Mouse (Mus musculus): ENCODE measurements around the gene Mt2. TPM values are rescaled to one million over a fixed set of nuclear protein-coding genes. Genes with fewer than 3 reads are reported as not detected.
A peak's percentile ranks its signal among the peaks of the same experiment; 100 is the strongest.
"Not testable (repeated sequence)": the region's sequence is repeated elsewhere in the genome, so short reads cannot be mapped to it uniquely, and the experiment has no call there.

Mt2 gene
- polyA plus RNA-seq, 1 experiment from 2014 or later, result 60.3 TPM

DNA sequence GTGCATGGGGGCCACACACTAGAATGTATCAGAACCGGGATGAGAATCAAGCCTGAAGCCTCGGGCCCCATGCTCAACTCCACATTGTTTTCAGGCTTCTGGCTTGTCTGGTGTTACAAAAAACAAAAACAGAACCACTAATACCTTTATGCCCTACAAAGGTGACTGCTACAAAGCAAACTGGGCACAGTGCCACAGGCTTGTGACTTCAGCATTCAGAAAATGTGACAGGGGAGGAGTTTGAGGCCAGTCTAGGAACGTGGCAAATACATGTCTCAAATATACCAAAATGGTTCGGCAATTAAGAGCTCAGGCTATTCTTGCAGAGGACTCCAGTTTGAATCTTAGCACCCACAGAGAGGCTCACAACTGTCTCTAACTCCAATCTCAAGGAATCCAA, 16.4 kb upstream of the Mt2 start:
- H3K27me3 ChIP-seq (replicated peaks; ENCODE audit: control insufficient read depth, insufficient read depth, low read length), result peaks cover 23% of the 10 kb centered on the region
- DNase-seq (ENCODE audit: low spot score), result no peak
- WGBS, result 63% methylated on average over 4 of the region's 4 CpGs
- H3K4me1 ChIP-seq (ENCODE audit: control insufficient read depth, insufficient read depth, low read length), result peaks cover 12% of the 10 kb centered on the region; the same call in 1 of the 2 replicates
- no peak overlapping the region for H3K4me2 ChIP-seq (ENCODE audit: low read depth, low read length)
- H3K27ac ChIP-seq (replicated peaks; ENCODE audit: low read depth, low read length), result no peak overlapping the region
- H3K36me3 ChIP-seq (ENCODE audit: control insufficient read depth, insufficient read depth, low read length), result no peaks in the 10 kb centered on the region
- H3K4me3 ChIP-seq (ENCODE audit: low read depth, low read length), result no peak overlapping the region
- no peaks in the 10 kb centered on the region for H3K9me3 ChIP-seq (ENCODE audit: control insufficient read depth, low read length)
- no peak overlapping the region for H3K9ac ChIP-seq (ENCODE audit: low read depth, low read length)
- ATAC-seq (ENCODE audit: low read depth), result no peak

DNA sequence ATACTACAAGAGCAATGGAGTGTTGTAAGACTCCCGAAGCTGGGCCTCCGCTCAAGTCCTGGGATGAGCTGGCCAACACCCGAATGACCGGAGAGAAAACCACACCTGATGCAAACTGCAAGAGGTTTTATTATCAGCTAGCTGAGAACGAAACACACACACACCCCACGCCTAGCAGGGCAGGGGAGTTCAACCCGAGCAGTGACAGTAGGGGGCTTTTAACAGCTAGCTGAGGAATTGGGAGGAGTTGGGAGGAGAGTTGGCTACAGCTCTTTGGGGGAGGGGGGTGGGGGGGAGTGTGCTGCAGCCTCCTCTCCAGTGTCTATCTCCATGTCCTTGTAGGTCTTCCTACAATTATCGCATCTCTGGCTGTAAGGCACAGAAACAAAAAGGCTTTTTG, 6.7 kb upstream of the Mt2 start:
- not testable (repeated sequence) for H3K27ac ChIP-seq (replicated peaks; ENCODE audit: low read depth, low read length); H3K4me2 ChIP-seq (ENCODE audit: low read depth, low read length); ATAC-seq (ENCODE audit: low read depth); H3K9ac ChIP-seq (ENCODE audit: low read depth, low read length); H3K4me1 ChIP-seq (ENCODE audit: control insufficient read depth, insufficient read depth, low read length); H3K9me3 ChIP-seq (ENCODE audit: control insufficient read depth, low read length); H3K4me3 ChIP-seq (ENCODE audit: low read depth, low read length); H3K27me3 ChIP-seq (replicated peaks; ENCODE audit: control insufficient read depth, insufficient read depth, low read length); DNase-seq (ENCODE audit: low spot score); H3K36me3 ChIP-seq (ENCODE audit: control insufficient read depth, insufficient read depth, low read length)
- WGBS, result 75% methylated on average over 8 of the region's 8 CpGs

DNA sequence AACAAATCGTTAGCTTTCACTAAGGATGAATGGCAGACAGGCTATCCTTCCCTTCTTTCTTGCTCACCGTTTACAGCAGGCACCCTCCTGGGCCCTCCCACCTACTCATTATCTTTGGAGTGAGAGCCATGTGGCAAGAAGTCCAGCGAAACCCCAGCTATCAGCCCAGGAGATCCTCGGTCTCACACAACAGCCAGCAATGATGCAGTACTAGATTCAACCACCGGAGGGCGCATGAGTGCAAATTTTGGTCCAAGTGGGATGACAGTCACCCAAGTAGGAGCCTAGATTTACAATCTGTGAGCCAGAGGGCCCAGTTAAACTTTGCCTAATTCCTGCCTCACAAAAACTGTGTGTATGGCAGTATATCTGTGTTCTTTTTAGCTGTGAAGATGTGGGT, 5.2 kb upstream of the Mt2 start:
- Histone ChIP-seq H3K9me3 (ENCODE audit: control insufficient read depth, low read length) (no peaks in the 10 kb centered on the region), H3K27me3 (replicated peaks; ENCODE audit: control insufficient read depth, insufficient read depth, low read length) (peaks cover 19% of the 10 kb centered on the region), H3K4me3 (ENCODE audit: low read depth, low read length) (no peak overlapping the region), H3K27ac (replicated peaks; ENCODE audit: low read depth, low read length) (no peak overlapping the region), H3K4me1 (ENCODE audit: control insufficient read depth, insufficient read depth, low read length) (no peaks in the 10 kb centered on the region), H3K36me3 (ENCODE audit: control insufficient read depth, insufficient read depth, low read length) (no peaks in the 10 kb centered on the region), H3K4me2 (ENCODE audit: low read depth, low read length) (peak overlapping the region; percentile 30), H3K9ac (ENCODE audit: low read depth, low read length) (0 out of 2 replicates have a peak overlapping the region, but pooled peaks have one; percentile 38)
- DNase-seq (ENCODE audit: low spot score) (peak; percentile 73), ATAC-seq (ENCODE audit: low read depth) (peak; percentile 77; the same call in 1 of the 2 replicates)
- WGBS, result 4% methylated on average over 6 of the region's 6 CpGs

DNA sequence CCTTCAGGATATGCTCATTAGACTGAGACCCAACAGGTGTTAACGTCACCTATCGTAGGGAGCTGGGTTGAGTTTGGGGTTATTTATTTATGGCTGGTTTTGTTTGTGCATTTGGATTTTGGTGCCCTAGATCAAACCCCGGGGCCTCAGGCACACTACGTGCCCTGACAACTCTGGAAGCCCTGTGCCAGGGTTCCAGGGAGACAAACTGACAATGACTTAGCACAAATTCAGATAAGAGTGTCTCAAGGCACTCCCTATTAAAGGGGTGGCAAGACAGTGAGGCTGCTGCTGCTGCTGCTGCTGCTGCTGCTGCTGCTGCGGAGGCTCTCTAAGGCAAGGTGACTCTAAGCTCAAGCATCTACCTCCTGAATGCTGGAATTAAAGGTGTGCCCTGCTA, 2.9 kb upstream of the Mt2 start:
- Histone ChIP-seq H3K27me3 (replicated peaks; ENCODE audit: control insufficient read depth, insufficient read depth, low read length) (peaks cover 42% of the 10 kb centered on the region), H3K9ac (ENCODE audit: low read depth, low read length) (no peak overlapping the region), H3K4me3 (ENCODE audit: low read depth, low read length) (no peak overlapping the region), H3K36me3 (ENCODE audit: control insufficient read depth, insufficient read depth, low read length) (no peaks in the 10 kb centered on the region), H3K9me3 (ENCODE audit: control insufficient read depth, low read length) (no peaks in the 10 kb centered on the region), H3K4me1 (ENCODE audit: control insufficient read depth, insufficient read depth, low read length) (no peaks in the 10 kb centered on the region; the same call in 1 of the 2 replicates), H3K4me2 (ENCODE audit: low read depth, low read length) (no peak overlapping the region), H3K27ac (replicated peaks; ENCODE audit: low read depth, low read length) (no peak overlapping the region)
- WGBS, result 83% methylated on average over 5 of the region's 5 CpGs
- DNase-seq (ENCODE audit: low spot score), result no peak
- no peak for ATAC-seq (ENCODE audit: low read depth)

DNA sequence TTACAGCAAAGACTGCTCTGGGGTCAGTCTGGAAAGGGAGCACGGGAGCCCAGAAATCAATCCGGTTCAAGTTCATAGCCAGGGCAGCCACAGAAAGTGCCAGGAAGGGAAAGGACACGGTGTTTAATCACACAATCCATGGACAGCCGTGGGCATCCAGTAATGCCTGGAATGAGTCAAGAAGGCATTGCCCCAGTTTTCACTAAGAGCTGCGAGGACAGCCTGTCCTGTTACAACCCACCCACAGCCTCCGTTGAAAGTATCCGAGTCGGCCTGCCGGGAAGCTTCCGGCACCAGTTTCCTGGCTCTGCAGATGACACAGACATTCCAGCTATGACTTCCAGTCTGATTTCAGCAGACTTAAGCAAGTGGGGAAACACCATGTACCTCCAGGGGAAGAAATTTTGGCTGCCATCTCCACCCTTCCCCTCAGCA, 1.1 kb upstream of the Mt2 start:
- DNase-seq (ENCODE audit: low spot score), result no peak
- H3K9me3 ChIP-seq (ENCODE audit: control insufficient read depth, low read length), result no peaks in the 10 kb centered on the region
- H3K9ac ChIP-seq (ENCODE audit: low read depth, low read length), result no peak overlapping the region
- no peaks in the 10 kb centered on the region for H3K36me3 ChIP-seq (ENCODE audit: control insufficient read depth, insufficient read depth, low read length)
- H3K4me2 ChIP-seq (ENCODE audit: low read depth, low read length), result peak overlapping the region; percentile 91
- 32% methylated on average over 10 of the region's 10 CpGs for WGBS
- no peak overlapping the region for H3K27ac ChIP-seq (replicated peaks; ENCODE audit: low read depth, low read length)
- peaks cover 58% of the 10 kb centered on the region for H3K27me3 ChIP-seq (replicated peaks; ENCODE audit: control insufficient read depth, insufficient read depth, low read length)
- no peaks in the 10 kb centered on the region; the same call in 1 of the 2 replicates for H3K4me1 ChIP-seq (ENCODE audit: control insufficient read depth, insufficient read depth, low read length)
- ATAC-seq (ENCODE audit: low read depth), result no peak
- H3K4me3 ChIP-seq (ENCODE audit: low read depth, low read length), result peak overlapping the region; percentile 47

DNA sequence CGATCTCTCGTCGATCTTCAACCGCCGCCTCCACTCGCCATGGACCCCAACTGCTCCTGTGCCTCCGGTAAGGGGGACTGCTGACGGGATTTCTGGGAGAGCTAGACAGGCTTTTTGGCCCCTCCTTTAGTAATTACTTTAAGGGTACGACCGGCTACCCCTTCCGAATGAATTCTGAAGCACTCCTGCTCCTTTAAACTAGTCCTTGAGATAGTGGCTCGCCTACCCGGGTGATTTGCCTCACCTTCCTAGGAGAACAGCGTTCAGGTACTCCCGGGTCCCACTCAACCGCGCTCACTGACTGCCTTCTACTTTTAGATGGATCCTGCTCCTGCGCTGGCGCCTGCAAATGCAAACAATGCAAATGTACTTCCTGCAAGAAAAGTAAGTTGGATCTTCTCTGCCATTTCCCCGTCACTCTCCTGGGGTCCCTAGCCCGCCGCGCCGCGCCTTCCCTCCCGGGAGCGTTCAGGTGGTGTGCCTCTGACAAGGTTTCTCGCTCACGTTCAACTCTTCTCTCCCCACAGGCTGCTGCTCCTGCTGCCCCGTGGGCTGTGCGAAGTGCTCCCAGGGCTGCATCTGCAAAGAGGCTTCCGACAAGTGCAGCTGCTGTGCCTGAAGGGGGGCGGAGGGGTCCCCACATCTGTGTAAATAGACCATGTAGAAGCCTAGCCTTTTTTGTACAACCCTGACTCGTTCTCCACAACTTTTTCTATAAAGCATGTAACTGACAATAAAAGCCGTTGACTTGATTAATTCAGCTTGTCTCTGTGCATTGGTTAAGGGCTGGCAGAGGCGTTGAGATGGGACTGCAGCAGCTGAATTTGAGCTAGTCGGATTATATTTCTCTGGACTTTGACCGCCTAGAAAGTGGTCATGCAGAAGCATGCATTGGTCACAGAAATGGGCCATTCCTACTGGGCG, 607 bp downstream of the Mt2 start:
- Histone ChIP-seq H3K9ac (ENCODE audit: low read depth, low read length) (peak overlapping the region; percentile 41; the same call in 1 of the 2 replicates), H3K36me3 (ENCODE audit: control insufficient read depth, insufficient read depth, low read length) (no peaks in the 10 kb centered on the region)
- ATAC-seq (ENCODE audit: low read depth), result peak; percentile 42

DNA sequence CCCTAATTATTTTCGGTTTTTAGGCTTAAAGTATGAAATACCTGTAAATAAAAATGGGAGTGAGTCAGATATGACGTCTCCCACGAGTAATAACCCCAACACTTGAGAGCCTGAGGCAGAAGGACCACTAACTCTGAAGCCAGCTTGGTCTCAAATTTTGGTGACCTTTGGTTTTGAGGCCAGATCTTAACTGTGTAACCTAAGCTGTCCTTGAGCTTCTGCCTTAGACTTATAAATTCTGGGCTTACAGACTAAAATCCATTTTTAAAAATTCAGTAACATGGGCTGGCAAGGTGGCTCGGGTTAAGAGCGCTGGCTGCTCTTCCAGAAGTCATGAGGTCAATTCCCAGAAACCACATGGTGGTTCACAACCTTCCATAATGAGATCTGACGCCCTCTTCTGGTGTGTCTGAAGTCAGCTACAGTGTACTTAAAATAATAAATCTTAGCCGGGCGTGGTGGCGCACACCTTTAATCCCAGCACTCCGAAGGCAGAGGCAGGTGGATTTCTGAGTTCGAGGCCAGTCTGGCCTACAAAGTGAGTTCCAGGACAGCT, 1.5 kb downstream of the Mt2 start:
- Histone ChIP-seq H3K4me2 (ENCODE audit: low read depth, low read length) (peak overlapping the region; percentile 91; the same call in 1 of the 2 replicates), H3K27me3 (replicated peaks; ENCODE audit: control insufficient read depth, insufficient read depth, low read length) (peaks cover 77% of the 10 kb centered on the region), H3K9me3 (ENCODE audit: control insufficient read depth, low read length) (no peaks in the 10 kb centered on the region), H3K4me3 (ENCODE audit: low read depth, low read length) (no peak overlapping the region), H3K4me1 (ENCODE audit: control insufficient read depth, insufficient read depth, low read length) (no peaks in the 10 kb centered on the region; the same call in 1 of the 2 replicates), H3K9ac (ENCODE audit: low read depth, low read length) (no peak overlapping the region), H3K36me3 (ENCODE audit: control insufficient read depth, insufficient read depth, low read length) (no peaks in the 10 kb centered on the region), H3K27ac (replicated peaks; ENCODE audit: low read depth, low read length) (no peak overlapping the region)
- no peak for ATAC-seq (ENCODE audit: low read depth)
- no peak for DNase-seq (ENCODE audit: low spot score)
- 51% methylated on average over 11 of the region's 11 CpGs for WGBS

More for the DNA sequence above, 607 bp downstream of the Mt2 start:
- H3K27ac ChIP-seq (replicated peaks; ENCODE audit: low read depth, low read length), result no peak overlapping the region
- H3K27me3 ChIP-seq (replicated peaks; ENCODE audit: control insufficient read depth, insufficient read depth, low read length), result peaks cover 69% of the 10 kb centered on the region
- H3K4me2 ChIP-seq (ENCODE audit: low read depth, low read length), result peak overlapping the region; percentile 91
- no peaks in the 10 kb centered on the region; the same call in 1 of the 2 replicates for H3K4me1 ChIP-seq (ENCODE audit: control insufficient read depth, insufficient read depth, low read length)
- WGBS, result under 1% methylated on average over 39 of the region's 39 CpGs
- H3K4me3 ChIP-seq (ENCODE audit: low read depth, low read length), result peak overlapping the region; percentile 47
- no peaks in the 10 kb centered on the region for H3K9me3 ChIP-seq (ENCODE audit: control insufficient read depth, low read length)
- no peak for DNase-seq (ENCODE audit: low spot score)

DNA sequence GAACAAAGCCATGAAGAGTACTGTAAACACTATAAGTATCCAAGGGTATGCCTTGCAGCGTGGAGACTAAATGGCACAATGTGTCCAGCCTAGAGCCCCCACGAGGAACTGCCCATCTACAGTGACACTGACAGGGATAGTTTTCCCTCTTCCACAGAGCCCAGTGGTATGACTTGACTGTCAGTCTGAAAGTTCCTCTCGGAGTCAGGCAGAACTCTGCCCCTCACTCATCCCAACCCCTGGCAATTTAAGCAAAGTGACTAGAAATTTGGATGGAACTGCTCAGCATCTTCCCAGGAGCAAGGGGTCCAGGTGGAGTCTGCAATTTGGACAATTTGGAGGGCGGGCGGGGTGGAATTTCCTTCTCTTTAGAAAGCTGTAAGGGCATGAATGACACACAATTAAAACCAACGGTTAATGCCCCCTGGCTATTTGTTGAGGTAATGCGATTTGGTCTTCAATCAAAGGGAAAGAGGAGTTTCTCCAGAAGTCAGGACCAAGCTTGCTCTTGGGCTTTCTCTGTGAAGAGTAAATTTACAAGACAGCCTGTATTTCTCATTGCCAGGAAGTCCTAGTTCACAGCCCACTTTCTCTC, 2.3 kb downstream of the Mt2 start:
- Histone ChIP-seq H3K36me3 (ENCODE audit: control insufficient read depth, insufficient read depth, low read length) (no peaks in the 10 kb centered on the region), H3K9ac (ENCODE audit: low read depth, low read length) (no peak overlapping the region), H3K27me3 (replicated peaks; ENCODE audit: control insufficient read depth, insufficient read depth, low read length) (peaks cover 85% of the 10 kb centered on the region), H3K4me3 (ENCODE audit: low read depth, low read length) (no peak overlapping the region), H3K4me1 (ENCODE audit: control insufficient read depth, insufficient read depth, low read length) (no peaks in the 10 kb centered on the region; the same call in 1 of the 2 replicates), H3K9me3 (ENCODE audit: control insufficient read depth, low read length) (no peaks in the 10 kb centered on the region), H3K27ac (replicated peaks; ENCODE audit: low read depth, low read length) (no peak overlapping the region), H3K4me2 (ENCODE audit: low read depth, low read length) (no peak overlapping the region)
- 21% methylated on average over 7 of the region's 7 CpGs for WGBS
- DNase-seq (ENCODE audit: low spot score) (no peak), ATAC-seq (ENCODE audit: low read depth) (no peak)
